Mouse (Mus musculus) small intestine, adult 2 months (tissue): ENCODE data around the gene Ldlr. TPM values are rescaled to one million over a fixed set of nuclear protein-coding genes. Genes with fewer than 3 reads are reported as not detected.

ENCODE experiments used
- H3K27ac ChIP-seq: fragments of 200-500 bp; 2 replicates; pipeline ENCODE4 v1.5.1; 2012; ENCODE audit warnings: low read depth, low read length, control low read depth, inconsistent platforms; ENCODE audit not compliant: insufficient read depth
- H3K27me3 ChIP-seq: fragments of 200-500 bp; 2 replicates; pipeline ENCODE4 v1.6.1; 2012; ENCODE audit warnings: mild to moderate bottlenecking, moderate library complexity, low read length, inconsistent platforms; ENCODE audit not compliant: control insufficient read depth, insufficient read depth
- H3K36me3 ChIP-seq: fragments of 200-500 bp; 2 replicates; pipeline ENCODE4 v1.6.1; 2012; ENCODE audit warnings: mild to moderate bottlenecking, low read length, control low read depth, inconsistent platforms; ENCODE audit not compliant: control insufficient read depth, insufficient read depth
- H3K4me1 ChIP-seq: fragments of 200-500 bp; 2 replicates; pipeline ENCODE4 v1.6.1; 2012; ENCODE audit warnings: low read length, inconsistent platforms, mixed read lengths; ENCODE audit not compliant: control insufficient read depth, insufficient read depth, insufficient read length
- H3K4me3 ChIP-seq: fragments of 200-500 bp; 2 replicates; pipeline ENCODE4 v1.5.1; 2012; ENCODE audit warnings: low read depth, mild to moderate bottlenecking, control low read depth, inconsistent platforms, low read length, moderate library complexity
- CTCF ChIP-seq: fragments of 200-500 bp; IDR thresholded peaks from 2 replicates; pipeline ENCODE4 v1.5.1; 2012; ENCODE audit warnings: low read depth, mild to moderate bottlenecking, control low read depth, inconsistent platforms, low read length, moderate library complexity, mixed read lengths; ENCODE audit not compliant: insufficient replicate concordance, insufficient read length; ENCODE audit errors: extremely low read depth
- POLR2A ChIP-seq: fragments of 200-500 bp; IDR thresholded peaks from 2 replicates; pipeline ENCODE4 v1.6.1; 2012; ENCODE audit warnings: low read depth, mild to moderate bottlenecking, control low read depth, inconsistent platforms, low read length, moderate library complexity
- WGBS: fragments of 180-500 bp; shearing (Covaris S2); methylation state at CpG from one replicate; pipeline ENCODE4 v1.1.7; 2018; 5-methylcytosine and 5-hydroxymethylcytosine counted together
- polyA plus RNA-seq: library from polyadenylated mRNA; depleted of rRNA; stranded (reverse); fragments of >200 nt; gene quantifications from 2 replicates; pipeline ENCODE4 v1.2.3, GENCODE M21; 2012; rRNA removed

Ldlr gene
- 37.2 and 58.9 TPM in 2 replicates for polyA plus RNA-seq

DNA sequence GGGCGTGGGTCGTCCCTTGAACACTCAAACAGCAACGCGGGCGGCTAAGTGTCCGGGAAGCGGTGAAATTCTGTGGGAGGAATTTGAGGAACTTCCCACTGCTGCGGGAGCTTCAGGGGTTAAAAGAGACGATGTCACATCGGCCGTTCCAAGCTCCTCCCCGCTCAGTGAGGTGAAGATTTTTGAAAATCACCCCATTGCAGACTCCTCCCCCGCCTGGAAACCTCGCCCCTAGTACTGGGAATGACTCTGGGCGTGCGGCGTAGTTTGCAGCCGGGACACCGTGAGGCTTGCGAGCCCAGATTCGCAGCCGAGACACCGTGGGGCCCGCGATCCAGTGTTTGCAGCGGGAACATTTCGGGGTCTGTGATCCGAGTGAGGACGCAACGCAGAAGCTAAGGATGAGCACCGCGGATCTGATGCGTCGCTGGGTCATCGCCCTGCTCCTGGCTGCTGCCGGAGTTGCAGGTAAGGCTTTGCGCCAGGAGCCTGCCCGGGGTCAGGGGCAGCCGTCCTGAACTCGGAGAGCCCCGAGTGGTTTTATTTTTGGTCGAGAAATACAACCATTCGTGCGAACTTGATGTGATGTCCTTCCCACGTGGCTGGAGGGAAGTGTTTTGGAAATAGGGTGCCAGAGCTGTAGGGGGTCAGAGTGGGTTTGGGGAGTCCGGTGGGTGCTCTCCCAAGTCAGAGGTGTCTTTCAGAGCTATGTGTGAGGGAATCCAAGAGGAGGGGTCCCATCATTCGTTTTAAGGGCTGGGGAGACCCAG lies at the start of gene Ldlr:
Gene Ldlr (plus strand): TSS at position 107 of the 770 bp plus-strand sequence.
- Histone ChIP-seq H3K4me3 (peak within 1 kb of the TSS; percentile 87), H3K27ac (peak within 1 kb of the TSS; percentile 94), H3K36me3 (no peaks in the 10 kb centered on the region), H3K27me3 (no peaks in the 10 kb centered on the region), H3K4me1 (peaks cover 29% of the 10 kb centered on the region)
- under 1% methylated on average over 47 of the region's 47 CpGs for WGBS
- TF ChIP-seq CTCF (no peak), POLR2A (peak; percentile 94)

DNA sequence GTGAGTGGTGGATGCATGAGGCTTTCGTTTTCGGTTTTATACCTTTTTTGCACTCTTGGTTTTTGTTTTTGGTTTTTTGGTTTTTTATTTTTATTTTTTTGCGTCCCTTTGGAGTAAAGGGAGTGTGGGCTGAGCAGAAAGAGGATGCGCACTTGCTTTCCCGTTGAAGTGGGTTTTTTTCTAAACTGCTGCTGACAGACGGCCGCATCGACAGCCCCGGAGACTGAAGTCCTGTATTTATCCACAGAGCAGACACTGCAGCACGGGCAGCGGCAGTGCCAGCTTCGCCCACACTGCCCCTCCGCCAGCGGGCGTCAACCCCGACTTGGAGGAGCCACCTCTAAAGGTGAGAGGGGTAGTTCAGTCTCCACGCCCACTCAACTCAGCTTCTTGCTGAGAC lies 45.6 kb upstream of the Ldlr start:
- Histone ChIP-seq H3K27me3 (no peaks in the 10 kb centered on the region), H3K36me3 (peaks cover 78% of the 10 kb centered on the region), H3K4me1 (no peaks in the 10 kb centered on the region), H3K27ac (no peak overlapping the region), H3K4me3 (no peak overlapping the region)
- WGBS: 95% methylated on average over 17 of the region's 17 CpGs
- TF ChIP-seq CTCF (no peak), POLR2A (no peak)

- H3K27ac ChIP-seq: no peak overlapping the region
- peaks cover 75% of the 10 kb centered on the region for H3K36me3 ChIP-seq
- H3K4me1 ChIP-seq: no peaks in the 10 kb centered on the region
- H3K27me3 ChIP-seq: no peaks in the 10 kb centered on the region
- 90% methylated on average over 4 of the region's 4 CpGs for WGBS
- TF ChIP-seq CTCF (no peak), POLR2A (no peak)
- no peak overlapping the region for H3K4me3 ChIP-seq
Observed at GRCm38 (mm10) chr9:21680448-21680847, 42.8 kb upstream of the Ldlr start.

GRCm38 (mm10) chr9:21682827-21683226 lies 40.5 kb upstream of the Ldlr start:
- Histone ChIP-seq H3K4me3 (no peak overlapping the region), H3K27me3 (no peaks in the 10 kb centered on the region), H3K4me1 (no peaks in the 10 kb centered on the region), H3K27ac (no peak overlapping the region), H3K36me3 (peaks cover 72% of the 10 kb centered on the region)
- 89% methylated on average over 4 of the region's 4 CpGs for WGBS
- TF ChIP-seq CTCF: peak; percentile 19; the same call in 1 of the 2 replicates
- TF ChIP-seq POLR2A: no peak

DNA sequence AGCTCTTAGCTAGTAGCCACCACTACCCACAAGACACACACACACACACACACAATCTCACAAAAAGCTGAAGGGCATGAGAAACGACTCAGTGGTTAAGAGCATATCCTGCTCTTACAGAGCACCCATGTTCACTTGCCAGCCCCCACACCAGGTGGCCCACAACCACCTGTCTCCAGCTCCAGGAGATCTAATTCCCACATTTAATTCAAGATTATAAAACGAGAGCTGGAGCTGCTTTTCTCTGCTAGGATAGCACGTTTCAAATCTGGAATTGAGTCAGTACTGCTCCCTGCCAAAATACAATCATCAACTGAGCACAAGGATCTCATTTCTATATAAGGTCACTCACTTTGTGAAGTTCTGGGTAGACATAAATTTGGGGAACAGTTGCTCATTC lies 39.4 kb upstream of the Ldlr start:
- no peak for TF ChIP-seq CTCF
- no peak for TF ChIP-seq POLR2A
- WGBS: 65% methylated on average over 3 of the region's 3 CpGs
- H3K27ac ChIP-seq: peak overlapping the region; percentile 23
- H3K27me3 ChIP-seq: no peaks in the 10 kb centered on the region
- peaks cover 65% of the 10 kb centered on the region for H3K36me3 ChIP-seq
- H3K4me3 ChIP-seq: no peak overlapping the region
- H3K4me1 ChIP-seq: no peaks in the 10 kb centered on the region

DNA sequence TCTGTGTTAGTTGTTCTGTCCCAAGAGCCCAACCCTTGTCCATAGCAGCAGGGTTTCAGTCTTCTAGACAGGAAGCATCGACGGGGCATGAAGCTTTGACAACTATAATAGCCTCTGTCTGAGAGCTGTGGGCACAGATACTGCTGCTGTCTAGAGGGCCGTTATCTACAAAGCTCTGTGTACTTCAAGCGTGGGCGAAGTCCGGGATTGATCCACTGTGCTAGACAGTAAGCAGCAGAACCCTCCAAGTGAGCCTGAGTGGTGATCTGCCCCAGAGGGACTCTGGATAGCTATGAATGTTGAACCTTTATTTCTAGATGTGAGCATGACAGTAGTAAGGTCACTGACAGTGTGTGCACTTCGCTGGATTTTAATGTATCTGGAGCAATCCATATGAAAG lies 34.7 kb upstream of the Ldlr start:
- no peak for TF ChIP-seq POLR2A
- Histone ChIP-seq H3K36me3 (peaks cover 47% of the 10 kb centered on the region), H3K27ac (peak overlapping the region; percentile 43; the same call in 1 of the 2 replicates), H3K27me3 (no peaks in the 10 kb centered on the region), H3K4me3 (no peak overlapping the region), H3K4me1 (no peaks in the 10 kb centered on the region; the same call in 1 of the 2 replicates)
- WGBS: 55% methylated on average over 7 of the region's 7 CpGs

DNA sequence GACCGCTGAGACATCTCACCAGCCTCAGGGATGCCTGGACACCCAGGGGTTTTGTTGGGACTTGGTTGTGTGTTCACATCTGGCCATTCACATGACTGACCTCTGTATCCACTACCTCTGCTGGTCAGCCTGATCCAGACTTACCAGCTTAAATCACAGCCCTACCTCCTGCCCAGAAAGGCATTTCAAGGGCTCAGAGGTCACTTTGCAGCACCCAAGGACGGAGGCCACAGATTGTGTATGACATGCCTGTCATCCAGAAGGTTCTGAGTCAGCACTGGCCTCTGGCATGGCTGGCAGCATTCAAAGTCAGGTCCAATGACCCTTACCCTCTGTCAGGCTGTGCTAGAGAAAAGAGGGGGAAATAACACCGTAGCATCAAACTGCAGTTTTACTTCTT lies 33.3 kb upstream of the Ldlr start:
- peaks cover 2% of the 10 kb centered on the region; the same call in 1 of the 2 replicates for H3K4me1 ChIP-seq
- no peaks in the 10 kb centered on the region for H3K27me3 ChIP-seq
- H3K36me3 ChIP-seq: peaks cover 41% of the 10 kb centered on the region
- TF ChIP-seq CTCF: no peak
- no peak for TF ChIP-seq POLR2A
- 70% methylated on average over 3 of the region's 3 CpGs for WGBS
- no peak overlapping the region for H3K27ac ChIP-seq
- H3K4me3 ChIP-seq: no peak overlapping the region
